Mouse (Mus musculus): ENCODE data around the gene Gm17018. TPM values are rescaled to one million over a fixed set of nuclear protein-coding genes. Genes with fewer than 3 reads are reported as not detected.

Gene Gm17018
- polyA plus RNA-seq, 1 experiment from 2014 or later = 19.9 TPM

GRCm38 (mm10) chr19:45578976-45579375 is 18.6 kb downstream of the Gm17018 start:
- no peak overlapping the region for H3K4me3 ChIP-seq (replicated peaks)
- DNase-seq = no peak
- H3K27ac ChIP-seq = no peak overlapping the region
- no peaks in the 10 kb centered on the region for H3K27me3 ChIP-seq
- H3K4me2 ChIP-seq = no peak overlapping the region
- no peak overlapping the region for H3K9ac ChIP-seq
- 82% methylated on average over 12 of the region's 12 CpGs for WGBS (ENCODE audit: insufficient replicate concordance)
- H3K9me3 ChIP-seq (replicated peaks) = no peaks in the 10 kb centered on the region
- H3K36me3 ChIP-seq = peaks cover 22% of the 10 kb centered on the region
- peaks cover 50% of the 10 kb centered on the region for H3K4me1 ChIP-seq (replicated peaks)
- no peak for ATAC-seq (ENCODE audit: low read depth)

GRCm38 (mm10) chr19:45579416-45579815 is 19.0 kb downstream of the Gm17018 start:
- H3K27me3 ChIP-seq = no peaks in the 10 kb centered on the region
- H3K9ac ChIP-seq = no peak overlapping the region
- H3K36me3 ChIP-seq = peaks cover 22% of the 10 kb centered on the region
- no peak overlapping the region for H3K27ac ChIP-seq
- WGBS (ENCODE audit: insufficient replicate concordance) = 81% methylated on average over 7 of the region's 7 CpGs
- DNase-seq (no peak), ATAC-seq (ENCODE audit: low read depth) (no peak)
- no peaks in the 10 kb centered on the region for H3K9me3 ChIP-seq (replicated peaks)
- H3K4me2 ChIP-seq = no peak overlapping the region
- no peak overlapping the region for H3K4me3 ChIP-seq (replicated peaks)
- H3K4me1 ChIP-seq (replicated peaks) = peaks cover 46% of the 10 kb centered on the region

GRCm38 (mm10) chr19:45580235-45580634 is 19.8 kb downstream of the Gm17018 start:
- no peaks in the 10 kb centered on the region for H3K27me3 ChIP-seq
- H3K9me3 ChIP-seq (replicated peaks) = no peaks in the 10 kb centered on the region
- no peak overlapping the region for H3K4me3 ChIP-seq (replicated peaks)
- H3K36me3 ChIP-seq = peaks cover 22% of the 10 kb centered on the region
- 84% methylated on average over 12 of the region's 12 CpGs for WGBS (ENCODE audit: insufficient replicate concordance)
- no peak overlapping the region for H3K9ac ChIP-seq
- no peak overlapping the region for H3K27ac ChIP-seq
- no peak for DNase-seq
- ATAC-seq (ENCODE audit: low read depth) = no peak
- H3K4me2 ChIP-seq = no peak overlapping the region
- peaks cover 37% of the 10 kb centered on the region for H3K4me1 ChIP-seq (replicated peaks)

GRCm38 (mm10) chr19:45581257-45581656 is 20.8 kb downstream of the Gm17018 start:
- DNase-seq = peak; percentile 60
- H3K4me3 ChIP-seq (replicated peaks) = no peak overlapping the region
- no peak overlapping the region for H3K4me2 ChIP-seq
- no peaks in the 10 kb centered on the region for H3K27me3 ChIP-seq
- ATAC-seq (ENCODE audit: low read depth) = peak; percentile 45; the same call in 1 of the 2 replicates
- H3K4me1 ChIP-seq (replicated peaks) = peaks cover 27% of the 10 kb centered on the region
- no peaks in the 10 kb centered on the region for H3K9me3 ChIP-seq (replicated peaks)
- H3K27ac ChIP-seq = no peak overlapping the region
- H3K9ac ChIP-seq = no peak overlapping the region
- H3K36me3 ChIP-seq = peaks cover 22% of the 10 kb centered on the region
- WGBS (ENCODE audit: insufficient replicate concordance) = 40% methylated on average over 3 of the region's 3 CpGs

- Histone ChIP-seq H3K4me3 (replicated peaks) (no peak overlapping the region), H3K9me3 (replicated peaks) (no peaks in the 10 kb centered on the region), H3K4me2 (no peak overlapping the region), H3K27ac (no peak overlapping the region), H3K36me3 (peaks cover 21% of the 10 kb centered on the region), H3K9ac (no peak overlapping the region), H3K27me3 (no peaks in the 10 kb centered on the region), H3K4me1 (replicated peaks) (peaks cover 18% of the 10 kb centered on the region)
- ATAC-seq (ENCODE audit: low read depth) (no peak), DNase-seq (no peak)
- 64% methylated on average over 8 of the region's 8 CpGs for WGBS (ENCODE audit: insufficient replicate concordance)
Observed at GRCm38 (mm10) chr19:45582161-45582560, 21.7 kb downstream of the Gm17018 start.

- Histone ChIP-seq H3K27me3 (no peaks in the 10 kb centered on the region), H3K4me2 (no peak overlapping the region), H3K27ac (no peak overlapping the region), H3K9ac (no peak overlapping the region), H3K4me1 (replicated peaks) (peaks cover 11% of the 10 kb centered on the region; the same call in 1 of the 2 replicates), H3K9me3 (replicated peaks) (no peaks in the 10 kb centered on the region), H3K4me3 (replicated peaks) (no peak overlapping the region), H3K36me3 (peaks cover 11% of the 10 kb centered on the region)
- DNase-seq = no peak
- no peak for ATAC-seq (ENCODE audit: low read depth)
- 83% methylated on average over 6 of the region's 6 CpGs for WGBS (ENCODE audit: insufficient replicate concordance)
Observed at GRCm38 (mm10) chr19:45583136-45583535, 22.7 kb downstream of the Gm17018 start.

GRCm38 (mm10) chr19:45584856-45585620 is 24.6 kb downstream of the Gm17018 start:
- Histone ChIP-seq H3K27me3 (no peaks in the 10 kb centered on the region), H3K4me2 (no peak overlapping the region), H3K9me3 (replicated peaks) (no peaks in the 10 kb centered on the region), H3K36me3 (no peaks in the 10 kb centered on the region), H3K9ac (no peak overlapping the region), H3K4me1 (replicated peaks) (peaks cover 11% of the 10 kb centered on the region; the same call in 1 of the 2 replicates), H3K4me3 (replicated peaks) (no peak overlapping the region), H3K27ac (no peak overlapping the region)
- 60% methylated on average over 9 of the region's 9 CpGs for WGBS (ENCODE audit: insufficient replicate concordance)
- ATAC-seq (ENCODE audit: low read depth) (no peak), DNase-seq (no peak)

GRCm38 (mm10) chr19:45586850-45587249 is 26.4 kb downstream of the Gm17018 start:
- ATAC-seq (ENCODE audit: low read depth) = no peak
- no peaks in the 10 kb centered on the region for H3K27me3 ChIP-seq
- 81% methylated on average over 3 of the region's 3 CpGs for WGBS (ENCODE audit: insufficient replicate concordance)
- peaks cover 12% of the 10 kb centered on the region; the same call in 1 of the 2 replicates for H3K4me1 ChIP-seq (replicated peaks)
- H3K27ac ChIP-seq = no peak overlapping the region
- H3K4me2 ChIP-seq = no peak overlapping the region
- no peaks in the 10 kb centered on the region for H3K9me3 ChIP-seq (replicated peaks)
- no peaks in the 10 kb centered on the region for H3K36me3 ChIP-seq
- no peak overlapping the region for H3K9ac ChIP-seq
- no peak overlapping the region for H3K4me3 ChIP-seq (replicated peaks)
- no peak for DNase-seq

- Histone ChIP-seq H3K4me1 (replicated peaks) (peaks cover 12% of the 10 kb centered on the region), H3K9ac (no peak overlapping the region), H3K27me3 (no peaks in the 10 kb centered on the region), H3K4me3 (replicated peaks) (no peak overlapping the region), H3K4me2 (no peak overlapping the region), H3K36me3 (no peaks in the 10 kb centered on the region), H3K27ac (no peak overlapping the region), H3K9me3 (replicated peaks) (no peaks in the 10 kb centered on the region)
- DNase-seq = no peak
- 75% methylated on average over 6 of the region's 6 CpGs for WGBS (ENCODE audit: insufficient replicate concordance)
- no peak for ATAC-seq (ENCODE audit: low read depth)
Observed at GRCm38 (mm10) chr19:45587509-45588292, 27.3 kb downstream of the Gm17018 start.

GRCm38 (mm10) chr19:45589761-45590160 is 29.3 kb downstream of the Gm17018 start:
- no peaks in the 10 kb centered on the region for H3K27me3 ChIP-seq
- H3K27ac ChIP-seq = no peak overlapping the region
- no peak overlapping the region for H3K4me2 ChIP-seq
- H3K4me1 ChIP-seq (replicated peaks) = peaks cover 19% of the 10 kb centered on the region
- no peak for ATAC-seq (ENCODE audit: low read depth)
- 87% methylated on average over 6 of the region's 6 CpGs for WGBS (ENCODE audit: insufficient replicate concordance)
- no peak overlapping the region for H3K9ac ChIP-seq
- H3K4me3 ChIP-seq (replicated peaks) = no peak overlapping the region
- H3K36me3 ChIP-seq = no peaks in the 10 kb centered on the region
- no peak for DNase-seq
- H3K9me3 ChIP-seq (replicated peaks) = no peaks in the 10 kb centered on the region

- no peaks in the 10 kb centered on the region for H3K27me3 ChIP-seq
- ATAC-seq (ENCODE audit: low read depth) = no peak
- DNase-seq = no peak
- H3K4me1 ChIP-seq (replicated peaks) = peaks cover 19% of the 10 kb centered on the region
- H3K27ac ChIP-seq = no peak overlapping the region
- WGBS (ENCODE audit: insufficient replicate concordance) = 58% methylated on average over 7 of the region's 7 CpGs
- no peaks in the 10 kb centered on the region for H3K9me3 ChIP-seq (replicated peaks)
- H3K4me2 ChIP-seq = no peak overlapping the region
- H3K4me3 ChIP-seq (replicated peaks) = no peak overlapping the region
- H3K36me3 ChIP-seq = no peaks in the 10 kb centered on the region
- no peak overlapping the region for H3K9ac ChIP-seq
Observed at GRCm38 (mm10) chr19:45591704-45592103, 31.3 kb downstream of the Gm17018 start.

All from liver, embryonic 13.5 days (tissue).